Mouse (Mus musculus) layer of hippocampus, adult 2 months (tissue): Measurements from ENCODE around the gene Atp5l. TPM values are rescaled to one million over a fixed set of nuclear protein-coding genes. Genes with fewer than 3 reads are reported as not detected.

Experiments
- DNase-seq, 2 experiments: peaks; one replicate each; pipeline ENCODE4 v3.0.0; 2022; ENCODE audit warnings: low spot score in 2 of 2
- H3K27ac ChIP-seq: fragments of 200-600 bp; 2 replicates; pipeline ENCODE4 v1.8.1; 2022
- H3K4me3 ChIP-seq: fragments of 200-600 bp; 2 replicates; pipeline ENCODE4 v1.8.1; 2022; ENCODE audit warnings: mild to moderate bottlenecking
- CTCF ChIP-seq: fragments of 200-600 bp; conservative IDR thresholded peaks from 2 replicates; pipeline ENCODE4 v1.8.1; 2022; ENCODE audit warnings: antibody characterized with exemption, mild to moderate bottlenecking, moderate library complexity
- total RNA-seq, 2 experiments: library from RNA; stranded (reverse); gene quantifications; 2 replicates each; pipeline ENCODE4 v1.2.3; 2021

Gene Atp5l
- total RNA-seq, 2 experiments from 2014 or later: 309 to 349 TPM

GRCm38 (mm10) chr9:44919606-44920005 is 936 bp downstream of the Atp5l start:
- H3K4me3 ChIP-seq: peak overlapping the region; percentile 97
- no peak for TF ChIP-seq CTCF
- DNase-seq: no peak
- peak overlapping the region; percentile 98 for H3K27ac ChIP-seq

DNA sequence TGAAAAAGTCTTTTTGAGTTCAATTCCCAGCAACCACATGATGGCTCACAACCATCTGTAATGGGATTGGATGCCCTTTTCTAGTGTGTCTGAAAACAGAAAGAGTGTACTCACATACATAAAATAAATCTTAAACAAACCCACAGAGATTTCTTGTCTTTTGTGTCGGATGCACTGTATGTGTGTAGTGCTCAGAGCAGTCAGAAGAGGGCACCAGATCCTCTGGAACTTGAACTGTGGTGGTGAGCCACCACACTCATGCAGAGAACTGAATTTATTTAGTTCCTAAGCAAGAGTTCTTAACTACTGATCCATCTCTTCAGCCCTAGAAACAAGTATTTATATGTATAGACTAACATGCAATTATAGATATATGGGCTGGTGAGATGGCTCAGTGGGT is 4.3 kb downstream of the Atp5l start:
- peak; percentile 82 for TF ChIP-seq CTCF
- peak in 1 of 2 experiments; percentile 33 for DNase-seq
- H3K27ac ChIP-seq: no peak overlapping the region
- H3K4me3 ChIP-seq: no peak overlapping the region

DNA sequence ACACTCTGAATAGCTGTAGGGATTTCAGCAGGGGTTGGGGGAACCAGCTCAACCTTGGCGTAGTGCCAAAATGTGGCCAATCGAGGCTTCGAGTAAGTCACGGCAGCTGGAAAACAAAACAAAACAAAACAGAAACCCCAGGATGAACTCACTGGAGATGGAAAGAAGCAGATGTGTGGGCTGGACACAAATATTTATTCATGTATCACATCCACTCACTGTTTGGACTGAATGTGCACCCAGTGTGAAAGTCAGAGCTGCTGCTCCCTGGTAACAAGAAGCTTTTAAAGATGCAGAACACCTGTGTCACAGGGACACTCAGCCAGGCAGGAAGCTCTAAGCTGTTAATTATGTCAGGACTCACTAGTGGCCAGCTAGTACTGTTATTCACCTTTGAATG is 5.8 kb downstream of the Atp5l start:
- no peak for DNase-seq
- Histone ChIP-seq H3K4me3 (no peak overlapping the region), H3K27ac (0 out of 2 replicates have a peak overlapping the region, but pooled peaks have one; percentile 12)
- TF ChIP-seq CTCF: no peak

- DNase-seq: no peak
- TF ChIP-seq CTCF: no peak
- H3K4me3 ChIP-seq: no peak overlapping the region
- H3K27ac ChIP-seq: no peak overlapping the region
Measured at GRCm38 (mm10) chr9:44911365-44911764, 9.2 kb downstream of the Atp5l start.

DNA sequence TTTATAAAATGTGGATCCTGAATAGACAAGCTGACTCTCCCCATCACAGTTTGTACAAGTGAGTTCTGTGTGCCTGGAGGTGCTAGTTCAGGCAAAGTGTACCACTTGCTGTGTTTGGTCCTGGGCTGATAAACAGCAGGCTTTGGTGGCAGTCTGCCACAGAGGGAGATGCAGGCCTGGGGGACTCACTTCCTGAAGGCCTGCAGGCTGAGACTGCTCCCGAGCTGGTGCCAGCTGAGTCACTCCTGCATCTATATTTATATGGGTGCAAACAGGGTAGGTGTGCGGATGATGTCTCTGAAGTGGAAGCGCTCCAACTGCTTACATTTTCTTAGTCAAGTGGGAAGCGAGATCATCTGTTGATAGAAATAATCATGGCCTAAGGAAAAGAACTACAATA is 14.9 kb downstream of the Atp5l start:
- peak; percentile 46 to 78 for DNase-seq
- Histone ChIP-seq H3K4me3 (no peak overlapping the region), H3K27ac (peak overlapping the region; percentile 79)
- no peak for TF ChIP-seq CTCF

DNA sequence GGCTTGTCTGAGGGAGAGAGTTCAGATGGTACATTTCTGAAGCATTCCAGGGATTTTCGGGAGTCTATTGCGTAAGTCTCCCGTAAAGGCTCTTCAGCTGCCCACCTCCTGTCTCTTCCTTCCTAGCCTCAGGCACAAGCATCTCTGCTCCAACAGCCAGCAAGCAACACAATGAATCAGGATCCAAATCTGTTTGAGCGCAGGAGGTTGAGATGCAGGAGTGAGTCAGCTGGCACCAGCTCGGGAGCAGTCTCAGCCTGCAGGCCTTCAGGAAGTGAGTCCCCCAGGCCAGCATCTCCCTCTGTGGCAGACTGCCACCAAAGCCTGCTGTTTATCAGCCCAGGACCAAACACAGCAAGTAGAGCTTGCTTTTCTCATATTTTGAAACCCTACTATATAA is 15.6 kb downstream of the Atp5l start:
- TF ChIP-seq CTCF: no peak
- peak overlapping the region; percentile 79 for H3K27ac ChIP-seq
- H3K4me3 ChIP-seq: no peak overlapping the region
- DNase-seq: peak; percentile 63 to 83

DNA sequence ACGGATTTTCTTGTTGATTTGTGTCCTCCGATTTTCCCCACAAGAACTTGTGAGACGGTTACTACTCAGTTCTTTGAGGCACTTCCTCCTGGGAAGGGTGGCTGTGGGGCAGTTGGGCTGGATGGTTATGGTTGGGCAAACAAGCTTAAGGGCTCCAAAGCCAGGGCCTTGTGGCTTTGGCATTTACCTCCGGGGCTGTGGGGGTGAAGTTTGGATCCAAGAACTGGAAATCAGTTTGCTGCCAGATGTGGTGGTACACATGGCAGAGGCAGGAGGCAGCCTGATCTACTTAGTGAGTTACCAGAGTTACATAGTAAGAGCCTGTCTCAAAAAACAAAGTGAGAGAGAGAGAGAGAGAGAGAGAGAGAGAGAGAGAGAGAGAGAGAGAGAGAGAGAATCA is 16.7 kb downstream of the Atp5l start:
- TF ChIP-seq CTCF: no peak
- H3K27ac ChIP-seq: no peak overlapping the region
- H3K4me3 ChIP-seq: no peak overlapping the region
- no peak for DNase-seq

- TF ChIP-seq CTCF: peak; percentile 65
- Histone ChIP-seq H3K4me3 (no peak overlapping the region), H3K27ac (no peak overlapping the region)
- DNase-seq: no peak
Measured at GRCm38 (mm10) chr9:44900402-44900801, 20.1 kb downstream of the Atp5l start.

DNA sequence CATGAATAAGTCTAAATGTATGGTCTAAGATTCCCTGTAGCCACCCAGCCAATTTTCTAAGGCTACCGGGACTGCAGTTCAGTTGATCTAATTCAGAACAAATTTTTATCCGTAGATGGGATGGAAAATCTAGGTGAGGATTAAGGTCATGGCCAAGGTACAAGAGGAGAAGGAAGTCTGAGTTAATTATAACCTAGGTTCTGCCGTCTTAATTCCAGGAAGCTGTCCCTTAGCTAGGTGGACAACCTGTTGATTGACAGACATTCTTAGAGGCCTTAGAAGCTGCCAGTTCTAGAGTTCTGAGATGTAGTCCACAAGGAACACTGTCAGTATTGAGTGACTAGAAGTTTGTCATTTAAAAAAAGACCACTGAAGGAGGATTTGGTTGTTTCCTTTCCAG is 20.8 kb downstream of the Atp5l start:
- TF ChIP-seq CTCF: no peak
- DNase-seq: no peak
- no peak overlapping the region for H3K4me3 ChIP-seq
- no peak overlapping the region for H3K27ac ChIP-seq

GRCm38 (mm10) chr9:44897024-44897423 is 23.5 kb downstream of the Atp5l start:
- Histone ChIP-seq H3K4me3 (no peak overlapping the region), H3K27ac (peak overlapping the region; percentile 36; the same call in 1 of the 2 replicates)
- no peak for DNase-seq
- TF ChIP-seq CTCF: peak; percentile 59

DNA sequence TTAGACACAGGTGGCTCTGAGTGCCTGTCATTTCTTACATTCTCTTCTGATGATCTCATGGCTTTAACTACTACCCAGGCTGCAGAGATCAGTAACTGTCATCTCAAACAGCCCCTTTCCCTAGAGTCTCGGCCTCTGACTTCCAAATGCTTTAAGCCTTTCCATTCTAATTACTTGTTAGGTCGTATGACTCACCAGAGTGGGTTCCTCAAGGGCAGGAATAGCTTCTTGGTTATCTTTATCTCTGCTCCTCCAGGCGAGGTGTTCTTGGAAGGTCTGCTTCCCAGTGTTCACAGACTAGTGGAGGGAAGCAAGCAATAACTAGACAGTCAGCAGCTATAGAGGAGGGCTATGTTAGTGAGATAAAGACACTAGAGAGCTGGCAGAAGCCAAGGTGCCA is 27.9 kb downstream of the Atp5l start:
- H3K4me3 ChIP-seq: no peak overlapping the region
- no peak for DNase-seq
- no peak overlapping the region for H3K27ac ChIP-seq
- no peak for TF ChIP-seq CTCF

GRCm38 (mm10) chr9:44891210-44891609 is 29.3 kb downstream of the Atp5l start:
- TF ChIP-seq CTCF: no peak
- Histone ChIP-seq H3K4me3 (no peak overlapping the region), H3K27ac (no peak overlapping the region)
- no peak for DNase-seq

GRCm38 (mm10) chr9:44890122-44890521 is 30.4 kb downstream of the Atp5l start:
- no peak for DNase-seq
- no peak overlapping the region for H3K4me3 ChIP-seq
- H3K27ac ChIP-seq: no peak overlapping the region
- no peak for TF ChIP-seq CTCF

DNA sequence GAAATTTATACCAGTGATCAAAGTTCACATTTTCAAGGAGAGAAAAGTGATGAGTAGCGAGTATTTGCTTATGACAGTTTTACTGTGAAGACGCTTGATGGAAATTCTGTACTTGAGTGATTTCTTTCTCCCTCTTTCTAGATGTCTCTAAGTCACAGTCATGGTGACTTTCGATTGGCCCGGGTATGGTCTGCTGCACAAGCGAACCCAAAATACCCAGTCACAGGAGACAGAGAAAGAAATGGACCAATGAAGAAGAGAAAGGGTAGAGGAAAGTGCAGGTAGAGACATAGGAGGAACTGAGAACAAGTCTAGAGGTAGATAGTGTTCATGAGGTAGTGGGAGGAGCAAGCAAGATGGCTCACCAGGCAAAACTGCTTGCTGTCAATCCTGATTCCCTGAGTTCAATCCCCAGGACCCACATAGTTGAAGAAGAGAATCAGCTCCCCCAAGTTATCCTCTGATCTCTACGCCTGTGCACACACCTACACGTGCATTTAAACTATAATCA is 32.4 kb downstream of the Atp5l start:
- no peak for TF ChIP-seq CTCF
- Histone ChIP-seq H3K27ac (no peak overlapping the region), H3K4me3 (no peak overlapping the region)
- no peak for DNase-seq

DNA sequence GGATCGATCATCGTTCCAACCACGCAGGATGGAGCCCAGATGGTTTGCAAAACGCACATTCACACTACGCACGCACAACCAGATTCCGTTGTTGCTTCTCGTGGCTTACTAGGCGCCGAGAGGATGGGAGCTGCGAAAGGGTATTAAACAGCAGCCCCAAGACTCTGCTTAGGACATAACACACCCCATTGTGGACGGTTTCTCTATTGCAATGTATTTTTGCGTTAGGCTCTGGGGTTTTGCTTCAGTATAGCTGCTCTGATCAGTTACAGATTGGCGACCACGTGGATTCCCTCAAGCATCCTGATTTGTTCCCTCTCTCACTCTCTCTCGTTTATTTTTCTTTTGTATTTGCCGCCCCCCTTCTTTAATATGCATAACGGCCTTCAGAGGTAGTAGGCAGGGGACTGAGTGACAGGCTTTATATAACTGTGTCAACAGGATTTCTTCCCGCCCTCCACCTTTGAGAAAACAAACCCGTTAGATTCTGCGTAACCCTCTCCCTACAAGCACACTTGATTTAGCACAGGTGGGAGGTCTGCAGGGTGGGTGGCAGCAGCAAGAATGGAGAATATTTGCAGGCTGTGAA is 37.5 kb downstream of the Atp5l start:
- Histone ChIP-seq H3K27ac (peak overlapping the region; percentile 100), H3K4me3 (peak overlapping the region; percentile 94)
- no peak for TF ChIP-seq CTCF
- DNase-seq: peak; percentile 71 to 77
